Mouse (Mus musculus) regulatory T cell (primary cell): ENCODE measurements around the gene Gpbar1.

Experiments used
- in situ Hi-C: fragments of 300-600 bp; cut with MboI, MseI; formaldehyde crosslinking; loops from one replicate; pipeline ENCODE4 v1.15.1; 2025; ENCODE audit warnings: high pct_unique_total_duplicates

Gpbar1 gene

DNA sequence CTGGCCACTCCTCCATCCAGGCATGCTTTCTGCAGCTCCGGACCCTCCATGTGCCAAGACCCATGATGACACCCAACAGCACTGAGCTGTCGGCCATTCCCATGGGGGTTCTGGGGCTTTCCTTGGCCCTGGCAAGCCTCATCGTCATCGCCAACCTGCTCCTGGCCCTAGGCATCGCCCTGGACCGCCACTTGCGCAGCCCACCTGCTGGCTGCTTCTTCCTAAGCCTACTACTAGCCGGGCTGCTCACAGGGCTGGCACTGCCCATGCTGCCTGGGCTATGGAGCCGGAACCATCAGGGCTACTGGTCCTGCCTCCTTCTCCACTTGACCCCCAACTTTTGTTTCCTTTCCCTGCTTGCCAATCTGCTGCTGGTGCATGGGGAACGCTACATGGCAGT lies at the start of gene Gpbar1:
Gpbar1 (plus strand) TSS at position 13 of the 400 bp plus-strand sequence.
- in situ Hi-C loops = loop anchor here (25.0 kb wide), 1 partner anchor 934 kb away; the partner anchor contains the start of genes Glb1l, Stk16 and Tuba4a

DNA sequence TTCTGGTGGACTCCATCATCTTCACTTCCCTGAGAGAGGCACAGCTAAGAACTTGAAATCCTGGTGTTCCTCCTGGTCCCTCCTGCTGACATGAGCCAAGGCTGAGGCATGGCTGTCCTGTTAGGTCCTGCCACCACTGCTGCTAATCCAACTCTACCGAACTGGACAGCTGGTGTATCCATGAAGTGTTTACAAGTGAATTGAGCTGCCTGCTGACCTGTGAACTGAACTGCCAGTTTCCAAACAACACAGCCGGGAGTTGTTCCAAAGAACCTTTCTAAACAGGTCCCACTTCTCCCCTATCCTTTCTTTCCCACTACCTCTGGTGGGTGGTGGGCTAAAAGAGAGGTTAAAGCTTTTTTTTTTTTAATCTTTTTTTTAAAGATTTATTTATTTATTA lies 48.4 kb upstream of the Gpbar1 start:
- in situ Hi-C loops = no loop called here

DNA sequence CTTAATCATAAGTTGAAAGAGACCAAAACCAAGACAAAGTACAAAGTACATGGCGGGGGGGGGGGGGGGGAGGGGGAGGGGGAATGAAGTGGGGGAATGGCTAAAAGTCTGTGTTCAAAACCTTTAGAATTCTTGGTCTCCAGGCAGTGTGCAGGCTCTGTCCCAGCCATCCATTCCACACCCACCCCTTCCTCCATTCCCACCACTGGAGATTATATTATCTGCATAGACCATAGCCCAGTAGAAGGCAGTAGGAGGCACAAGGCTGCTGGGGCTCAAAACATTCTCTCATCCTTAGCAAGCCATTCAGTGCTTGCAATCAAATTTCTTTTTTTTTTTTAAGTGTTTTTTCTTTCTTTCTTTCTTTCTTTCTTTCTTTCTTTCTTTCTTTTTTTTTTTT lies 47.4 kb upstream of the Gpbar1 start:
- in situ Hi-C loops = no loop called here

DNA sequence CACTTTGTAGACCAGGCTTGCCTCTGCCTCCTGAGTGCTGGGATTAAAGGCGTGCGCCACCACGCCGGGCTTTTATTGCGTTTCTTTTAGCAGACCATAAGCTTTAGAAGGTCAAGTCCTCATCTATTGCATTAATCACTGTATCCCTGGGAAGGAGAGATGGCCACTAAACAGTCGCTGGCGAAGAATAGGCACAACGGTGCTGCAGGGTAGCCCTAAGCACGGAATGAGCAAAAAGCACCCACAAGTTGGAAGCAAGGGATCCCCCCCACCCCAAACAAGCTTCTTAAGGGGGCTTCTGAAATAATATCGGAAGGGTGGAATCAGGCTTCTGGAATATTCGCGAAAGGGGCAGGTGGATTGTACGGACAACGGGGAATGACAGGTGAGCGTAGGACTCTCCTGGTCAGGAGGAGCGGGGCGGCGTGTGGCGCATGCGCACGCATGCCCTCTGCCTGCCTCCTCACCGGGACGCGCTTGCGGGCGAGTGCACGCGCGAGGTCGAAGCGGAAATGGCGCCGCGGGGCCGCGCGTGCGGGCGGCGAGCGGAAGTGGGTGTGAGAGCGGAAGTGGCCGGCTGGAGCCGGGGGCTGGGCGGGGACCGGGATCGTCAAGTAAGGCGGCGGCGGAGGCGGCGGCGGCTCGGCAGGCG lies 42.3 kb upstream of the Gpbar1 start, which contains the start of gene Arpc2:
Arpc2 (plus strand) TSS at position 147 of the 652 bp plus-strand sequence.
- in situ Hi-C loops = no loop called here

DNA sequence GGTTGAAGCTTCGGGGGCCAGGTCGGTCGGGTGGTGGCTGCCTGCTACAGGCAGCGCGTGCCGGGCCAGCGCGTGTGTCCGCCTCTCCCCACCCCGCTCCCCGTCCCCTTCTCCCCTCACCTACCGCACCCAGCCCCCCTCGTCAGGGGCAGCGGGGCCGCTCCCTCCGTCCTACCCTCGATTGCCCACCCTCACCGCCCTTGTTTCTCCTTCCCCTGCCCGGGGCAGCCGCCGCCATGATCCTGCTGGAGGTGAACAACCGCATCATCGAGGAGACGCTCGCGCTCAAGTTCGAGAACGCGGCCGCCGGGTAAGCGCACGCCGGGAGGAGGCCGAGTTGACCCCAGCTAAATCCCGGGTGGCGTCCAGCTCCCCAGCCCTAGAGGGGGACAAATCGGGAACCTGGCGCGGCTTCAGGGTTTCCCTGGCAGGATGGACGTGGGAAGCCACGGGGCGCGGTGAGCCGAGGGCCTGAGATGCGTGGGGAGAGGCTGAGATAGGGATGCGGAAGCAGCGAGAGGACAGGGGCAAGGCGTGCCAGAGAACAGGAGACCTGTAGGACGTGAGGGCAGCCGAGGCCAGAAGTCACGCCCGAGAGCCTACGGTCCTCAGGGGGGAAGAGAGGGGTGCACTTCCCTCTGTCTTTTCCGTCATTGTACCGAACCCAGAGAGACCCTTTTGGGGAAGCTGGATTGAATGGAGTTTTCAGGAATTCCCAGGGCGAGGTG lies 41.6 kb upstream of the Gpbar1 start:
- in situ Hi-C loops = no loop called here

DNA sequence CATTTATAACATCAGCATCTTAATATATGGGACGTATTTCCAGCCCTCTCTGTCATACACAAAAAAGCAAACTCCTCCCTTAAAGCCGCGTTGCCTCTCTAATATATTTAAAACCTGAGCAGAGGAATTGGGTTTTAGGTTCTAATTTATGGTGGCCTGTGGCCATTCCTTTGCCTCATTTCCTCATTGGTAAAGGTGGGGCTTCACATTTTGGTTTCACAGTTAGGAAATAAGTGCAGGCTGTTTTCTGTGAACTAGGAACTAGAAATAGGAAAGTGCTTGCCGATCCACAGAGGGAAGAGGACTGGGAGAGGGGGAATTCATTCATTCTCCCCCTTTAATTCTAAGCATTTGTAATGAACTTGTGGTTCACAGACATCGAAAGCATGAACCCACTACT lies 40.7 kb upstream of the Gpbar1 start:
- in situ Hi-C loops = no loop called here

DNA sequence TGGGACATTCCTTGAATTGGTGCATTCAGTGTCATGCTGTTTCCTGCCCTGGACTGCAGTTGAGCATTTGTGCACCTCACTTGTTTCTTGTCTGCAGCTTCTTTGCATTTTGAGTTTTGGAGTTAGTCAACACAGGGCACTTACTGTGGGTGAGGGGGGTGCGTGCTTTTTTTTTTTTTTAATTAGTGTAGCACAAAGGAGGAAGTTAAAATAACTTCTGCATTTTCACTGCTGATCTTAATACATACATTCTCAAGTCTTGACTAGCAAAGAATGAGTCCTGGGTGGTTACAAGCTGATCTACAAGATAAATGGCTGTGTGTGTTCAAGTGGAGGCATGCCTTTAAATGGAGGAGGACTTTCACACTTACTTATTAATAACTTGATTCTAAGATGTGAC lies 40.2 kb upstream of the Gpbar1 start:
- in situ Hi-C loops = no loop called here

DNA sequence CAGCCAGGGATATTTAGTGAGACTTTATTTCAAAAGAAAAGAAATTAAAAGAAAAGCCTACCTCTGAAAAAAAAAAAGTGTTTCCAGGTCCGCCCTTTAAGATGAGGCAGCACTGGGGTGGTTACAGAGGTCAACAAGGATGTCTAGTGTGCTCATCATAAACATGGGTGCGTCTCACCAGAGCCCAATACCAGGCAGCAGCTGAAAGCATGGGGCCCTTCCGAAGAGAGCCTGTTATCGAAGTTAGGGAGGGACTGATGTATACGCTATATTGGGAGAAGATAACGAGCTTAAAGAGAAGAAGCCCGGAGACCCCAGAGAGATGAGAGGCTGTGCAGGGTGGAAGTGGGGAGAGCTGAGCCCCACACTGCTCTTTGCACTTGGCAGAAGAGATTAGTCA lies 39.2 kb upstream of the Gpbar1 start:
- in situ Hi-C loops = no loop called here

DNA sequence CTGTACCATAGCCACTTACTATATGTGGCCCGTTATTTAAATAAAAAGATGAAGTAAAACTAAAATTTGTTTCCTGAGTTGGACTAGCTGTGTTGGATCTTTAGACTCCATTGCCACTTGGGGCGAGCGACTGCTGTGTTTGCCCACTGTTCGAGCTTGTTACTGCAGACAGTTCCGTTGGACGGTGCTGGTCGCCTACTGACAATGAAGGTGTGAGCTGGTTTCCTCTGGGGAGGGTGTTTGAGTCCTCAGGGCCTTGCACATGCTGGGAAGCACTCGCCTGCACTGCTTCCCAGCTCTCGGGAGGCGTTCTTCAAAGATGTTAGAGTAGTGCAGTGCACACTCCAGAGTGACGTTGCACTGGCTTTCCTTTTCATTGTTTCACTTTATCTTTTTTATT lies 38.7 kb upstream of the Gpbar1 start:
- in situ Hi-C loops = no loop called here

DNA sequence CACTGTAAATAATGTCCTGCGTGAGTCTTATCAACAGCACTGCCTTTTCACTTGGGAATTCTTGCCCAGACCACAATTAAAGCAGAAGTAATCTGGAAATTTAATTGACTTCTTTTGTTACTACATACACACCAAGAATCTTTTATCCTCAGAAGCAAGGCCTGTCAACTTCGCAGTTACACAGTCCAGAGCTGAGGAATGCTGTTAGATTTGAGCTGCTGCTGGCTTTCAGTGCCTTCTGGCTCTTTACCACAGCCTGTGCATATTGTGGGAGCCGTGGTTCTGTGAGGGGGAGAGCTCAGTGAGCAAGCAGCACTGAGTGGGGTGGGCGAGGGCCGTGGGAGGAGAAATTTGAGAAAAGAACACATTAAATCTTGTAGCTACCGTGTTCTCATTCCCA lies 38.0 kb upstream of the Gpbar1 start:
- in situ Hi-C loops = no loop called here

DNA sequence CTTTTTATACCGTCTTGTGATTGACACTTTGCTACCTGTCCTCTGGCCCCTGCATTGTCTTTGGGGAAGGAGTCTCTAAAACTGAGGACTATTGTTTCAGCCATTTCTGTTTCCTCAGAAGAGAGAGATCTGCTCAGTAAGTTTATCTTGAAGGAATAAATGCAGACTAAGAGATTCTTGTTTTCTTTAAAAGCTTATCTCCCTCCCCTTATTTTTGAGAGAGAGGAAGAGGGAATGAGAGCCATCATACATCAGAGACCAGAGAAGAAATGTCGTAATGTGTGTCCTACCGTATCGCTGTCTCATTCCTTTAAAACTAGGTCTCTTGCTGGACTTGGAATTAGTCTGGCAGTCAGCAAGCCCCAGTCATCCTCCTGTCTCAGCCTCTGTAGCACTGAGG lies 37.5 kb upstream of the Gpbar1 start:
- in situ Hi-C loops = no loop called here

DNA sequence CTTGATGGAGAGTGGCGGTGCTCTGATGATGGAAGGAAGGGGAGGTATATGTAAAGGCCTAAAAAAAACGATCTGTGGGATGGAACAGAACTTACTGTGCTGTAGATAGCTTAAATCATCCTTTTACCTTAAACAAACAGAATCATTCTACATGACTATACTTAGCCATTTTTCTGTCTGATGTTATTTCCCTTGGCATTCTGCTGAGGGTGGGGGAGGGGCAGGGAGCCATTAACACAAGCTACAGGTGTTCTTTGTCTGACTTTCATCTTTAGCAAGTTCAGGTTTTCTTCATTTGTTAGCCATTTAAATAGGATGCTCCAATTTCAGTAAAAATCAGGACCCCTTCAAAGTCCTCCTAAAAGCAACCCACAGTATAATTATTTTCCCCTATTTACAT lies 32.8 kb upstream of the Gpbar1 start:
- in situ Hi-C loops = no loop called here

DNA sequence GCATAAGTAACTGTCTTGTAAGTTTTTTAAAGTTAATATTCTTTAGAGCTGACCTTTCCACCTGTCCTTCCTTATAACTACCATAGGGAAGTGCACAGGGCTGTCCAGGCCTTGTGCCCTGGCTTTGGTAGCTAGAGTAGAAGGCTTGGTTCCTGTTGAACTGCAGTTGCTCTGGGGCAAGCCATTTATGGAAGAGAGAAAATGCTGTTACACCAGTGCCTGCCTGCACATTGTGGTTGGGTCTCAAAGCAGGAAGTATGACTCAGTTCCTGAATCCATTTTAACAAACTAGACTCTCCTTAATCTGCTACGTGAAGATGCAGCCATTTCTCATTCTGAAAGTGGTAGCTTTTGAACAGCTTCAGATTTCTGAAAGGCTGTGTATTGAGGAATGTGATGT lies 29.6 kb upstream of the Gpbar1 start:
- in situ Hi-C loops = no loop called here

DNA sequence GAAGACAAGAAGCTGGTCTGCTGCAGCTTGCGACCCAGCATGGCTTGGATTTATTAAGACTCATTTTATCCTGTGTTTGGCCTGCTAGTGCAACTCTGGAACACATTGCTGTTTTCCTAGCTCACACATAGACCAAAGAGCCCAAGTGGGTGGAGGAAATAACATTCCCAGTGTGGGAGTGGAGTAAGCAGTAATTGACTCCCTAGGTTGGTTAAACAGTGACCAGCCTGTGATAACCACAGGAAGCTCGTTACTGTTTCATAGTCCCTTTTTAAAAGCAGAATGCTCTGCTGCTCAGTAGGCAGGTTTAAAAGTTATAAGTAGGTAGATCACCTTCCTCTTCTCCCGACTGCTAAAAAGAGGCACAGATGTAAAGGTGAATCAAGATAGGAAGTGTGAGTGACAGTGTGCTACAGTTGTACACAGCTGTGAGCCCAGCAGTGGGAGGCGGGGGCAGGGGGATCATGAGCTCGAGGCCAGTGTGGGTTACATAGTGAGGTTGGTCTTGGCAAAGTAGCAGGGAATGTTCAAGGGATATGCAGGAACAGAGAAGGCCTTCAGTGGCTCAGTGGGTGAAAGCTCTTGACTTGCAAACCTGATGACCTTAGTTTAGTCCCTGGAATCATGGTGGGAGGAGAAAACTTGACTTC lies 28.9 kb upstream of the Gpbar1 start:
- in situ Hi-C loops = no loop called here

DNA sequence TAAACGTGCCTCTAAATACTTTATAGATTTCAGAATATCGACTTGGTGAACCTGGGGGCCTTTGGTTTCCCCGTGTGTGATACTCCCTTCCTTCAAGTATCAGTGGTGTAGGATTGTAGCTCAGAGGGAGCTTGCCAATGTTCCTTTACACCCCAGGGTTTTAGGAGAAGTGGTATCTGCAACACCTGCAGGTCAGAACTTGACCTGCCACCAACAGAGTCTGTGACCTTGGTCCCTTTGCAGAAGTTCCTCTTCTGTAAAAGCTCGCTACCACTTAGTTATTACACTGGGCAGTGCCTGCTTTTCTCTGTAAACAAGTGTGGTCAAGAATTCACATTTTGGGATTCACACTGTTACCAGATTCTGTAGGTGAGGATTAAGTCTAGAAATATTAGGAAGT lies 28.3 kb upstream of the Gpbar1 start:
- in situ Hi-C loops = no loop called here

DNA sequence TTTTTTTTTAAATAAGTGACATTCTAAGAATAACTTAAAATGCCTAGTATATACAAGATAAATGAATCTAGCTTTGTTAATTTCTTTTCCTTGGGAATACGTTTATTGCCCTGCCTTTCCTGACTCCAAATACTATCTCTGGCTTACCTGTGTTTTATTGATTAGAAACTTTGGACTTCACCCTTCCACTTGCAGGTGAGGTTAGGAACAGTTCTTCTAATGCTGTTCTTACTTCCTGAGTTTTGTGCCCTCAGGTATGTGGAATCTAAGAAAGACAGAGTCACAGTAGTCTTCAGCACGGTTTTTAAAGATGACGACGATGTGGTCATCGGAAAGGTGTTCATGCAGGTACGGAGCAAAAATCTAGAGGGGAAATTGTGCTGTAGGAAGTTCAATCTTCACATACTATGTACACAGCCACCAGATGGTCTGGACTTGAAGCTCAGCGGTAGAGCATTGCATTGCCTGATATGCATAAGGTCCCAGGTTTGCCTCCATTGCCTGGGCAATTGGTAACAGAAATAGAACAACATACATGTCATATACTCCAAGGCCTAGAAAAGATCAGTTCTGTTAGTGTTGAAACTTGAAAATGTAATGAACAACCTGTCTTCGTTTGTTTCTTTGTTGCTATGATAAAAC lies 22.5 kb upstream of the Gpbar1 start:
- in situ Hi-C loops = no loop called here

DNA sequence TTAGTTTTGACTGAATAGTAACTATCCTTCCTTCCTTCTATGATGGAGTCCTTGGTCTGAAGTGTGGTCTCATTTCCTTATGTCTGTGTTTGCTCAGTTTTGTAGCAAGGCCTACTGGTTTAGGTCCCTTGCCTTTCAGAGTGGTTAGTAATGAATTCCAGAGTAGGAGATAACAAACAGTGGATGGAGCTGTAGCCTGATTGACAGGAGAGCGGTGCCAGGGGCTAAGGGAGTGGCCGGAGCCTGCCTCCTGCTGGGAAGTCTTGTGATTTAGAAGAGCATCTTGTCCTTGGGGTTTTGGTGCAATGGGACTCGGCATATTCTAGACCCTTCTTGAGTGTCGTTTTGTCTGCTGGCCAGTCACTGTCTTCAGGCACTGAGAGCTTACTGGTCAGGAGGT lies 21.6 kb upstream of the Gpbar1 start:
- in situ Hi-C loops = no loop called here

DNA sequence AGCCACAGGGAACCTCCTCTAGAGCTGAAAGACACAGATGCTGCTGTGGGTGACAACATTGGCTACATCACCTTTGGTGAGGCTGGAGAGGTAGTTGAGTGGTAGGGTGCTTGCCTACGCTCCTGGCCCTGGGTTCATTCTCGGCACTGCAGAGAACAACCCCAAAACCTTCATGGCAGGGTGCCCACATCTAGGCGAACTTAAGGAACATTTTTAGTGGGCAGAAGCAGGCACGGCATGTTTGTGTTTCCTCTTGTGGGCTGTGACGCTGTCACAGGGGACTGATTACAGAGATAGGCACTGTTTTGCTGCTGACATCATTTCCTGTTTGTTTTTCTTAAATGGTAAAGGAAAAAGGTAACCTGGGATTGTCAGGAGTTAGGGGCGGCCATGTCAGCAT lies 15.8 kb upstream of the Gpbar1 start:
- in situ Hi-C loops = no loop called here

DNA sequence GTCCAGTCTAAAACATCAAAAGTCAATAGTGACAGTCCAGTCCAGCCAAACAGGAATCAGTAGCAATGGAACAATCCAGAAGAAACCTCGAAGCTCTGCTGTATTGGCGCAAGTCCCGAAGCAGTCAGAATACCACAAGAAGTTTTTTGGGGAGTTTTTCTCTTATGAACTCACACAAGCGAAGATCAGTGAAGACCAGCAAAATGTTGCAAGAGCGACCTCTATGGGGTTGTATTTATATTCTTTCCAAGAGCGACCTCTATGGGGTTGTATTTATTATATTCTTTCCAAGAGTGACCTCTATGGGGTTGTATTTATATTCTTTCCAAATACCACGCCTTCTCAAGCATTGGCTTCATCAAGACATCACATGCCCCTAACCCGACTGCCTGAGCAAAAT lies 9.6 kb upstream of the Gpbar1 start:
- in situ Hi-C loops = no loop called here

DNA sequence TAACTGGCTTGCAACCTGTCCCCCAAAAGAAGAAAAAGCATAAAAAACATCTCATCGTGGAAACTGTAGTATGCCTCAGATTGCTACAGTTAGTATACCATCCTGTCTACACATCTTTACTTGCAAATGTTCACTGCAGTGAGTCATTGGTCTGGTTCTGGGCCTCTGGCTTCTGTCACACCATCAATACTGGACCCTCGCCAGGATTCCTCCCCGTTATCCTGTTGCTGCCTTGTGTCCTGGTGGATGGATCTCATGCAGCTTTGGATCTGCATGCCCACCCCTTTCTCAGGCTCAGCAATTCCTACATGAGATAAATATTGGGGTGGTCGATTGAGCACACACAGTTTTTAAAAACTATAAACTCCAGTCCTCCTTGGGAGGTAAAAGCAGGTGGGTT lies 6.7 kb upstream of the Gpbar1 start:
- in situ Hi-C loops = no loop called here

DNA sequence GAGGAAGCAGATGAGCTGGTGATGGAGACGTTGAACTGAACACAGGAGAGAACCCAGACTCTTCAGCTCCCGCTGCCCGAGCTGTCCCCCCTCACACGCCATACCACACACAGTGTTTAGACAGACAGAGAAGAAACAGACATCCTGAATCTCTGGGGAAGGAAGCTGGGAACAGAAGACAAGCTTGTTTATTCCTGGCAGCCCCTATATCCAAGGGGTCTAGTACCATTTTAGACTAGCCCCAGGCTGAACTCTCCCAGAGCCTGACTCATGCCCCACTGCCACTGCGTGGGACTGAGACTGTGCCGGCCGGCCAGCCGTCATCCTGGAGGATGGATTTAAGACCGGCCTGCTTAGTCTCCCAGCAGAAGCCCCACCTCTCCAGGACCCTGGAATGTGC lies 3.3 kb upstream of the Gpbar1 start:
- in situ Hi-C loops = loop anchor here (25.0 kb wide), 1 partner anchor 937 kb away; the partner anchor contains the start of genes Glb1l, Stk16 and Tuba4a

DNA sequence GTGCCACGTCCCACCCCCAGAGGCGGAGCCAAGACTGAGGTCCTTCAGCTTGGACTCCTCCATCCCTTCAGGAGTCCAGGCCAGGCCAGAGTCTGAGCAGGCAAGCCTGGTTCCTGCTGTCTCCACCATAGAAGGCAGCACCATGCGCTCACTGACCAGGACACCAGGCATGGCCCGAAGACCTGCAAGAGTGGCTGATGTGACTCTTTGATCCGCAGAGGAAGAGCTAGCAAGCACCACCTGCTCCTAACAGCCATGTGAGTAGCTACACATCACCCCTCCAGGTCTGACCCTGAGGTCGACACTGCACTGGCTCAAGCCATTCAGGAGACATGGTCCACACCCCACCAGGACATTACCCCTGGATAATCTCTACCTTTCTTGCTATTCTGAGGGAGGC lies 1.3 kb upstream of the Gpbar1 start:
- in situ Hi-C loops = loop anchor here (25.0 kb wide), 1 partner anchor 935 kb away; the partner anchor contains the start of genes Glb1l, Stk16 and Tuba4a
